Comparison of ENCODE assay signal across 9 mouse cellular contexts in the genomic region with DNA sequence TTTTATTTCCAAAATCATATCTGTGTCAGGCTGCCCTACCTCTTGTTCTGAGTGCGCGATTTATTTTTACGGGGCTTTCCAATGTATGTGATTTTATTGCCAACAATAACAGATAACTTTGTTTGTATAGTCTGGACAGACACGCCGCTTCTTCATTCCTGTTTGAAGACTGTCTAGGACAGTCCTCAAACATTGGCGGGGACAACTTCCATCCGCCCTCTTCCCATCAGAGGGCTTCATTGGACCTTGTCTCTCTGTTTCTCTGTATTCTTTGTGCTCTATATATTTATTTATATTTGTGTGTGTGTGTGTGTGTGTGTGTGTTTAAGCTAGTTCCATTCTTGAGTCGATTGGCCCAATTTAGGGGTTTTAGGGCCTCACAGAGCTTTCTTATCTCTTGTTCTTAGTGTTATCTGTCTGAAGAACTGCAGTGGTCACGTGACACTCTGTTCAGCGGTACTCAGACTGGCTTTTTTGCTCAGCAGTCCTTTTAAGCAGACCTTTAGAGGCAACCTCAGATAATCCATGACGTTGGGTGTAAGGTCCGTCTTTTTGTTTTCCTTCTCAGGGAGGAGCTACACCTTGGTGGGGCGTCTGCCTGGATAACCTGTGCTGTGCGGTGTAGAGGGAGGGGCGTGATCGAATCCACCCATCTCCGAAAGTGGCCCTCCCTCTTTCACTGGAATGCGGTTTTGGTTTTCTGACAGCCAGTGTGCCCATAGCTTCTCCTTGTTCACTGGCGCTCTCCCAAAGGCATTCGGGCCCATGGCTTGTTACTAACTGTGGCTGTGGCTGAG. TPM values are rescaled to one million over a fixed set of nuclear protein-coding genes. Genes with fewer than 3 reads are reported as not detected.
DNase-seq lines count a peak whose midpoint lies in the region; ATAC-seq and TF ChIP-seq lines count a peak whose summit lies in the region.
"Had no signal": no experiment of that assay in that cellular context is flagged by ENCODE, and none has a peak within 500 bp of the region (broad histone marks: within the 10 kb centered on the region; RNA-seq: fewer than 3 reads in every experiment).

No protein-coding gene starts in this region.

- no peaks in the 10 kb centered on the region for H3K27me3 ChIP-seq in neural tube, embryonic 11.5 days (ENCODE audit: control insufficient read depth, insufficient read depth, low read length)
- H3K27me3 ChIP-seq in heart, postnatal 0 days (ENCODE audit: control insufficient read depth, insufficient read depth, low read length) = no peaks in the 10 kb centered on the region
- no peaks in the 10 kb centered on the region for H3K27me3 ChIP-seq in stomach, embryonic 14.5 days (ENCODE audit: control insufficient read depth, insufficient read depth, low read length)

- no peak overlapping the region for H3K9ac ChIP-seq in neural tube, embryonic 11.5 days (ENCODE audit: low read length)
- H3K9ac ChIP-seq in heart, postnatal 0 days (replicated peaks; ENCODE audit: low read depth, low read length) = no peak overlapping the region
- no peak overlapping the region for H3K9ac ChIP-seq in stomach, embryonic 14.5 days (replicated peaks; ENCODE audit: low read depth, low read length)

- no peak for TF ChIP-seq EP300 in heart, postnatal 0 days (IDR thresholded peaks at IDR 0.05; ENCODE audit: low read depth)

- WGBS in neural tube, embryonic 11.5 days = 52% methylated on average over 20 of the region's 20 CpGs
- 34% methylated on average over 20 of the region's 20 CpGs for WGBS in heart, postnatal 0 days
- WGBS in stomach, embryonic 14.5 days = 29% methylated on average over 20 of the region's 20 CpGs

- DNase-seq in neural tube, embryonic 11.5 days (ENCODE audit: low spot score) = no peak
- no peak for DNase-seq in neural tube, embryonic 10.5 days (ENCODE audit: extremely low spot score, low spot score)
- DNase-seq in heart, postnatal 0 days (ENCODE audit: low spot score) = peak; percentile 18
- DNase-seq in lung, adult 18-20 months = peak; percentile 40 to 53
- DNase-seq in right cerebral cortex, postnatal 36 days (ENCODE audit: low spot score in 2 of 2) = no peak
- DNase-seq in cerebellum, postnatal 14 days = no peak
- DNase-seq in cerebellum, postnatal 25 days = no peak

- no peak for ATAC-seq in neural tube, embryonic 11.5 days (ENCODE audit: insufficient read depth, low FRiP score, low TSS enrichment)
- peak; percentile 72 for ATAC-seq in heart, postnatal 0 days (ENCODE audit: insufficient read depth, low read depth)
- peak; percentile 84; the same call in 1 of the 2 replicates for ATAC-seq in stomach, embryonic 14.5 days (ENCODE audit: insufficient number of reproducible peaks, insufficient read depth, low FRiP score, low read depth)

- no peak overlapping the region for H3K4me3 ChIP-seq in neural tube, embryonic 11.5 days (ENCODE audit: low read depth, low read length)
- H3K4me3 ChIP-seq in heart, postnatal 0 days (ENCODE audit: low read depth, low read length) = peak overlapping the region; percentile 27
- H3K4me3 ChIP-seq in stomach, embryonic 14.5 days (ENCODE audit: low read depth, low read length) = no peak overlapping the region

- no peaks in the 10 kb centered on the region for H3K36me3 ChIP-seq in neural tube, embryonic 11.5 days (ENCODE audit: control insufficient read depth, insufficient read depth, low read length)
- no peaks in the 10 kb centered on the region for H3K36me3 ChIP-seq in heart, postnatal 0 days (replicated peaks; ENCODE audit: control insufficient read depth, insufficient read depth, low read length)
- H3K36me3 ChIP-seq in stomach, embryonic 14.5 days (ENCODE audit: control insufficient read depth, insufficient read depth, low read length) = no peaks in the 10 kb centered on the region

- no peak for TF ChIP-seq CTCF in heart, postnatal 0 days (IDR thresholded peaks at IDR 0.05; ENCODE audit: low read depth)

- no peaks in the 10 kb centered on the region for H3K9me3 ChIP-seq in neural tube, embryonic 11.5 days (ENCODE audit: control insufficient read depth, low read length)
- H3K9me3 ChIP-seq in heart, postnatal 0 days (replicated peaks; ENCODE audit: control insufficient read depth, low read length) = no peaks in the 10 kb centered on the region
- H3K9me3 ChIP-seq in stomach, embryonic 14.5 days (ENCODE audit: control insufficient read depth, low read depth, low read length) = no peaks in the 10 kb centered on the region

- H3K4me2 ChIP-seq in neural tube, embryonic 11.5 days (ENCODE audit: low read depth) = peak overlapping the region; percentile 2; the same call in 1 of the 2 replicates
- H3K4me2 ChIP-seq in heart, postnatal 0 days (ENCODE audit: low read depth, low read length) = peak overlapping the region; percentile 59
- peak overlapping the region; percentile 26 for H3K4me2 ChIP-seq in stomach, embryonic 14.5 days (replicated peaks; ENCODE audit: low read depth, low read length)

- 0 out of 2 replicates have a peak, but pooled peaks cover 3% of the 10 kb centered on the region for H3K4me1 ChIP-seq in neural tube, embryonic 11.5 days (ENCODE audit: control insufficient read depth, insufficient read depth, low read length)
- H3K4me1 ChIP-seq in heart, postnatal 0 days (ENCODE audit: control insufficient read depth, insufficient read depth) = peaks cover 6% of the 10 kb centered on the region; the same call in 1 of the 2 replicates
- H3K4me1 ChIP-seq in stomach, embryonic 14.5 days (ENCODE audit: control insufficient read depth, insufficient read depth, low read length) = no peaks in the 10 kb centered on the region

- no peak overlapping the region for H3K27ac ChIP-seq in neural tube, embryonic 11.5 days (ENCODE audit: low read depth, low read length)
- no peak overlapping the region for H3K27ac ChIP-seq in heart, postnatal 0 days (ENCODE audit: low read depth)
- no peak overlapping the region for H3K27ac ChIP-seq in stomach, embryonic 14.5 days (ENCODE audit: low read length)

RNA-seq across cellular contexts. Expression of a gene that starts 54.4 kb away (rescaled TPM):
- polyA plus RNA-seq in neural tube, embryonic 11.5 days (2014; fragmentation: Nextera tagmentation; extraction: Ambion mirVana) = 0.29 and 0.73 TPM in 2 replicates
- 10.2 and 15.1 TPM in 2 replicates for total RNA-seq in heart, postnatal 0 days (2014; rRNA removed; ENCODE audit: low replicate concordance)
- polyA plus RNA-seq in heart, postnatal 0 days (2015; fragmentation: Nextera tagmentation; extraction: Ambion mirVana) = 5.2 and 5.7 TPM in 2 replicates
- 8.8 and 9.1 TPM in 2 replicates for polyA plus RNA-seq in stomach, embryonic 14.5 days (2014; fragmentation: Nextera tagmentation; extraction: Ambion mirVana)
- total RNA-seq: neutrophil, adult 5-6 weeks had no signal

Comparison
In these comparisons a context has a peak if more than half of its experiments do, and no peak if none do; other contexts are left out.
1. DNase-seq: peak in heart, postnatal 0 days (single experiment) and lung, adult 18-20 months (2 of 2); none in neural tube, embryonic 11.5 days (single experiment), neural tube, embryonic 10.5 days (single experiment), right cerebral cortex, postnatal 36 days (0 of 2), cerebellum, postnatal 14 days (0 of 2) and cerebellum, postnatal 25 days (0 of 2).
2. H3K4me2 ChIP-seq: peak in every context shown above with its lines; median percentile 59 in heart, postnatal 0 days; 26 in stomach, embryonic 14.5 days; 2 in neural tube, embryonic 11.5 days.